Mouse (Mus musculus) embryonic facial prominence, embryonic 11.5 days (tissue): Measurements from ENCODE around the gene 2410002F23Rik. TPM values are rescaled to one million over a fixed set of nuclear protein-coding genes. Genes with fewer than 3 reads are reported as not detected.

Experiments
- ATAC-seq: fragments of 200-750 bp; cut with Nextera tagmentation; replicated peaks from 2 replicates; pipeline ENCODE4 v1.8.0; 2017; ENCODE audit warnings: low read depth; ENCODE audit not compliant: insufficient number of reproducible peaks, low FRiP score, low TSS enrichment
- DNase-seq: peaks from one replicate; pipeline ENCODE4 v3.0.0-alpha.2; 2015; ENCODE audit warnings: low spot score
- H3K27ac ChIP-seq: fragments of 300-500 bp; sonication (generic); replicated peaks from 2 replicates; pipeline ENCODE4 v1.5.1; 2014; ENCODE audit warnings: mild to moderate bottlenecking, low read depth, low read length, control low read depth
- H3K27me3 ChIP-seq: fragments of 300-500 bp; sonication (generic); 2 replicates; pipeline ENCODE4 v1.6.1; 2014; ENCODE audit warnings: mild to moderate bottlenecking, low read length, moderate library complexity, mixed read lengths; ENCODE audit not compliant: control insufficient read depth, insufficient read depth
- H3K36me3 ChIP-seq: fragments of 300-500 bp; sonication (generic); replicated peaks from 2 replicates; pipeline ENCODE4 v1.6.1; 2014; ENCODE audit warnings: low read depth, mild to moderate bottlenecking, low read length, moderate library complexity, mixed read lengths; ENCODE audit not compliant: control insufficient read depth, insufficient read depth
- H3K4me1 ChIP-seq: fragments of 300-500 bp; sonication (generic); 2 replicates; pipeline ENCODE4 v1.6.1; 2014; ENCODE audit warnings: low read length, mixed read lengths; ENCODE audit not compliant: control insufficient read depth, insufficient read depth
- H3K4me2 ChIP-seq: fragments of 300-500 bp; sonication (generic); 2 replicates; pipeline ENCODE4 v1.6.1; 2014; ENCODE audit warnings: low read depth, mild to moderate bottlenecking, control low read depth, low read length, moderate library complexity
- H3K4me3 ChIP-seq: fragments of 300-500 bp; sonication (generic); 2 replicates; pipeline ENCODE4 v1.5.1; 2014; ENCODE audit warnings: low read depth, low read length, control low read depth
- H3K9ac ChIP-seq: fragments of 300-500 bp; sonication (generic); replicated peaks from 2 replicates; pipeline ENCODE4 v1.6.1; 2014; ENCODE audit warnings: mild to moderate bottlenecking, control low read depth, low read length
- H3K9me3 ChIP-seq: fragments of 300-500 bp; sonication (generic); replicated peaks from 2 replicates; pipeline ENCODE4 v1.6.1; 2016; ENCODE audit warnings: mild to moderate bottlenecking, low read length, inconsistent platforms, mixed read lengths; ENCODE audit not compliant: control insufficient read depth
- WGBS: fragments of 180-500 bp; shearing (Covaris S2); extraction: QIAGEN DNeasy Blood & Tissue Kit; methylation state at CpG from one replicate; pipeline ENCODE4 v1.1.7; 2014; 5-methylcytosine and 5-hydroxymethylcytosine counted together
- polyA plus RNA-seq: library from polyadenylated mRNA; unstranded; fragments of >200 nt; fragmentation: Nextera tagmentation; extraction: Ambion mirVana; gene quantifications from 2 replicates; pipeline ENCODE4 v1.2.1, GENCODE M21; 2014

The 2410002F23Rik gene
- polyA plus RNA-seq, 1 experiment from 2014 or later: 121 TPM

DNA sequence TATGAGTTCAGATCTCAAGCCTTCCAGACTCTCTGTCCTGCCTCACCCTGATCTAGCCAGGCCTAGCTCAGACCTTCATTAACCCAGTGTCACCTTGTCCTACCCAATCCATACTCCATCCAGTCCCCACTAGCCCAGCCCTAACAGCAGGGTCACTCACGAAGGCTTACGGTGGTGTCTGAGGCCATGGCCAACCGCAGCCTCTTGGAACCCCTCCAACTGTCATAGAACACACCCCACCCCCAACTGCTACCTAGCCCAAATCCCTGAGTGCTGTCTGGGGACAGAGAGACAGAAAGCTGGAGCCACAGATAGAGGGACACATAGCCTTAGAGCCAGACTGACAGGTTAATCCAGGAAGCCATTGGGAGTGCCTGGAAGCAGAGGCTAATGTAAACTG is 10.6 kb upstream of the 2410002F23Rik start, which contains the start of gene Gm36864:
Gene Gm36864, plus strand, starts transcription at position 269 of the 400 bp plus-strand sequence.
- Histone ChIP-seq H3K27me3 (no peaks in the 10 kb centered on the region), H3K4me1 (no peaks in the 10 kb centered on the region), H3K9ac (no peak within 1 kb of the TSS), H3K27ac (no peak within 1 kb of the TSS), H3K4me3 (no peak within 1 kb of the TSS), H3K4me2 (no peak within 1 kb of the TSS), H3K9me3 (no peaks in the 10 kb centered on the region), H3K36me3 (no peaks in the 10 kb centered on the region)
- 89% methylated on average over 3 of the region's 3 CpGs for WGBS
- DNase-seq (no peak), ATAC-seq (no peak)

DNA sequence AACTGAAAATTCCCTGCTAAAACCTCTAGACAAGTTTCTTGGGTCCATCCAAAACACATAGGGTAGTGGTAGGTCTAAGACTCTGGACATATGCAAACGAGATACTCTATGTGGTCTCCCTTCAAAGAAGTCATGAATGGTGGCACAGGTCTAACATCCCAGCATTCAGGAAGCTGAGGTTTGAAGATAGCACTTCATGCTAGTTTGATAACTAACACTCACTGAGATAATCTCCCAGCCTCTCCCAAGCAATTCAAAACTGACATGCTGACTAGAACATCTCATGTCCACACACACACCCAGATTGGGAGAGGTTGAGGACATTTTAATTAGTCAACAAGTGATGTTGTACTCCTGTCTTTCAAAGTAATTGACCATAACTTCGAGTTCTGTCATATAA is 6.6 kb upstream of the 2410002F23Rik start:
- no peak overlapping the region for H3K27ac ChIP-seq
- H3K4me3 ChIP-seq: no peak overlapping the region
- no peak overlapping the region for H3K4me2 ChIP-seq
- H3K27me3 ChIP-seq: no peaks in the 10 kb centered on the region
- DNase-seq: no peak
- no peak overlapping the region for H3K9ac ChIP-seq
- H3K9me3 ChIP-seq: no peaks in the 10 kb centered on the region
- H3K36me3 ChIP-seq: no peaks in the 10 kb centered on the region
- no peak for ATAC-seq
- H3K4me1 ChIP-seq: no peaks in the 10 kb centered on the region
- 50% methylated on average over 2 of the region's 2 CpGs for WGBS

DNA sequence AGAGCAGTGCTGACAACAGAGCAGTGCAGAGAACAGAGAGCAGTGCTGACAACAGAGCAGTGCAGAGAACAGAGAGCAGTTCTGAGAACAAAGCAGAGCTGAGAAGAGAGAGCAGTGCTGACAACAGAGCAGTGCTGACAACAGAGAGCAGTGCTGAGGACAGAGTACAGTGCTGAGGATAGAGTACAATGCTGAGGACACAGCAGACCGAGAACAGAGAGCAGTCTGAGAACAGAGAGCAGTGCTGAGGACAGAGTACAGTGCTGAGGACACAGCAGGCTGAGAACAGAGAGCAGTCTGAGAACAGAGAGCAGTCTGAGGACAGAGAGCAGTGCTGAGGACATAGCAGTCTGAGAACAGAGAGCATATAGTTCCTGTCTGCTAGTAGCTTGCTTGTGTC is 5.8 kb upstream of the 2410002F23Rik start:
- H3K9ac ChIP-seq: no peak overlapping the region
- WGBS: 71% methylated on average over 1 of the region's 1 CpGs
- no peak for DNase-seq

DNA sequence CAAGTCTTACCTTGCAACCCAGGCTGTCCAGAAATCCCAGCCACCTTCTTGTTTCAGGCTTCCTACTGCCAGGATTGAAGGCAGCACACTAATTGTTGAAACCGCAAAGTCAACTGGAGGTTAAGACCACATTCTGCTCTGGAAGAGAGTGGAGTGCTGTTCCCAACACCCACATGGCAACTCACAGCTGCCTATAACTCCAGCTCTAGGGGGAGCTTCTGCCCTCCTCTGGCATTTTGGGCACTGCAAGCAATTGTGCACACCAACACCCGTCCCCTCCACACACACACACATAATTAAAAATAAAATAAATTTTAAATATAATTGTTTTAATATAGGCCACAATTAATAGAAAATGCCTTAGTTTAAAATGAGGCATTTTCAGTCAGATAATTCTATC is 5.4 kb upstream of the 2410002F23Rik start:
- ATAC-seq (no peak), DNase-seq (no peak)
- Histone ChIP-seq H3K9ac (no peak overlapping the region), H3K9me3 (no peaks in the 10 kb centered on the region), H3K4me1 (no peaks in the 10 kb centered on the region), H3K4me2 (no peak overlapping the region), H3K27ac (no peak overlapping the region), H3K4me3 (no peak overlapping the region), H3K36me3 (no peaks in the 10 kb centered on the region), H3K27me3 (no peaks in the 10 kb centered on the region)
- WGBS: 58% methylated on average over 2 of the region's 2 CpGs

More for the DNA sequence above, 5.8 kb upstream of the 2410002F23Rik start:
- H3K4me3 ChIP-seq: no peak overlapping the region
- H3K4me1 ChIP-seq: no peaks in the 10 kb centered on the region
- no peak for ATAC-seq
- no peaks in the 10 kb centered on the region for H3K9me3 ChIP-seq
- H3K27me3 ChIP-seq: no peaks in the 10 kb centered on the region
- no peak overlapping the region for H3K4me2 ChIP-seq
- H3K36me3 ChIP-seq: no peaks in the 10 kb centered on the region
- H3K27ac ChIP-seq: no peak overlapping the region

DNA sequence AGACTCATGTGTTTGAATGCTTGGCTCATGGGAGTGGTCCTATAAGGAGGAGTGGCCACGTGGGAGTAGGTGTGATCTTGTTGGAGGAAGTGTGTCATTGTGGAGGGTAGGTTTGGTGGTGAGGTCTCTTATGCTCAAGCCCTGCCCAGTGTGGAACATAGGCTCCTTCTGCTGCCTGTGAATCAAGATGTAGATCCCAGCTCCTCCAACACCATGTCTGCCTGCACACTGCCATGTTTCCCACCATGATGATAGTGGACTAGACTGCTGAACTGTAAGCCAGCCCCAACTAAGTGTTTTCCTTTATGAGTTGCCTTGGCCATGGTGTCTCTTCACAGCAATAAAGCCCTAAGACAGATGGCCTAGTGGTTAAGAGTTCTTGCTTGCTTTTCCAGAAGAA is 2.4 kb upstream of the 2410002F23Rik start:
- 70% methylated on average over 1 of the region's 1 CpGs for WGBS
- H3K27me3 ChIP-seq: no peaks in the 10 kb centered on the region
- no peak overlapping the region for H3K4me3 ChIP-seq
- no peak overlapping the region for H3K9ac ChIP-seq
- DNase-seq: no peak
- H3K36me3 ChIP-seq: peaks cover under 1% of the 10 kb centered on the region
- no peaks in the 10 kb centered on the region for H3K9me3 ChIP-seq
- ATAC-seq: no peak
- no peak overlapping the region for H3K27ac ChIP-seq
- no peaks in the 10 kb centered on the region for H3K4me1 ChIP-seq
- H3K4me2 ChIP-seq: no peak overlapping the region

DNA sequence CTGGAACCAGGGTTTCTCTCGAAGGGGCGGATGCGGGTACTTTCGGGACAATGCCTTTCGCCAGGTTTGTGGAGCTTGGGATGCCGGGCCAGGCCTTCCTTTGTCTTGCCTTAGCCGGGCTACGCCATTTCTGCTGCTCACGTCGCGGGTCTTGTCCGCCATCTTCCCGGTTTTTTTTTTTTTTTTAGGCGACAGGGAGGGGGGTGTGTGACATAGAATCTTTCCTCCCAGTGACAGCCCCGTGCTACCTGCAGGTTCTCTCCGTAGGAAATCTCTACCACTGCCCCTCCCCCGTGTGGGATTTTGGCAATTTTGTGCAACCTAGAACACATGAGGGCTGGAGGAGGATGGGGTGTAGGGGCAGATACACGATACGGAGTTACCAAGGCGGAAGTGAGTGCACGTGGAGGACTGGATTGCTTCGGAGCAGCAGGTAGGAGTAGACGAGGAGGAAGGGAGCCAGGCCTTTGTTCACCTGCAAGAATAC is 505 bp downstream of the 2410002F23Rik start:
- Histone ChIP-seq H3K36me3 (peaks cover 9% of the 10 kb centered on the region), H3K4me3 (peak overlapping the region; percentile 95), H3K27ac (peak overlapping the region; percentile 84), H3K4me1 (no peaks in the 10 kb centered on the region), H3K9ac (peak overlapping the region; percentile 92), H3K27me3 (no peaks in the 10 kb centered on the region), H3K4me2 (peak overlapping the region; percentile 54), H3K9me3 (no peaks in the 10 kb centered on the region)
- ATAC-seq (peak; percentile 26), DNase-seq (peak; percentile 63)
- under 1% methylated on average over 23 of the region's 23 CpGs for WGBS

DNA sequence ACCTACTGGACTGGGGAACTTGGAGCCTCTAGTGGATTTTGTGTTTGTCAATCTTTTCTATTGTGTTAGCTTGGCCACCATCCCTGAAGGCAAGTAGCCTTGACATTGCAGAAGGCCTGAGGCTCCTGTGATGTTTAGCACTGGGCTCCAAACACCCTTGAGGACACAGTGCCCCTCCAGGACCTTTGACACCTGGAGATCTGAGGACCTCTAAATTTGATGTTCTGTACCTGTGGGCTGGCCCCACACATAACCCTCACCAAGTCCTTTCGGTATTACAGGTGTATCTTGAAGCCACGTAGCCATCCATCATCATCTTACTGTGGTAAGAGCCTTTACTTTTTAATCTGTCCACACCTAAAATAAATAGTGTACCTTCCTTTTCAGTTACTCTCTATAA is 1.4 kb downstream of the 2410002F23Rik start:
- WGBS: 91% methylated on average over 2 of the region's 2 CpGs
- Histone ChIP-seq H3K4me2 (peak overlapping the region; percentile 54), H3K4me1 (no peaks in the 10 kb centered on the region), H3K4me3 (peak overlapping the region; percentile 95), H3K27me3 (no peaks in the 10 kb centered on the region), H3K27ac (no peak overlapping the region), H3K9me3 (no peaks in the 10 kb centered on the region), H3K36me3 (peaks cover 9% of the 10 kb centered on the region), H3K9ac (no peak overlapping the region)
- no peak for DNase-seq
- ATAC-seq: no peak

DNA sequence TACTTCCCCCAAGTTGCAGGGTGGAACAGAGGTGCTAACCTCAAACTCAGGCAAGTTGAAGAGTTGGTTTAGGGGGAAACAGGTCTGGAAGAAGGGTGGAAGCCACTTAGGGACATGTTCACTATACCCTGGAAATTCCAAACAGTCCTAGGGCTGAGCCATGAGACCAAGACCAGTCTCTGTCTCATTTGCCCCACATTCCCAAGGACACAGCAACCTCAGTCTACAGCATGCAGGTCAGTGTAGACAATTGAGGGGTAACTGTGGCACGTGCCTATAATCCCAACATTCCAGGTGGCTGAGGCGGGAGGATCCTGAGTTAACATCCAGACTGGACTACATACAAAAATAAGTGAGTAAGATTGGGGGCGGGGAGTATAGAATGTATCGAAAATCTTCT is 2.7 kb downstream of the 2410002F23Rik start:
- H3K36me3 ChIP-seq: peaks cover 9% of the 10 kb centered on the region
- 93% methylated on average over 4 of the region's 4 CpGs for WGBS
- DNase-seq: no peak

More for the DNA sequence above, 2.7 kb downstream of the 2410002F23Rik start:
- no peak for ATAC-seq
- no peak overlapping the region for H3K4me2 ChIP-seq
- H3K27ac ChIP-seq: no peak overlapping the region
- no peaks in the 10 kb centered on the region for H3K4me1 ChIP-seq
- no peaks in the 10 kb centered on the region for H3K27me3 ChIP-seq
- H3K9ac ChIP-seq: no peak overlapping the region
- no peak overlapping the region for H3K4me3 ChIP-seq
- H3K9me3 ChIP-seq: no peaks in the 10 kb centered on the region
